In the genomic region with DNA sequence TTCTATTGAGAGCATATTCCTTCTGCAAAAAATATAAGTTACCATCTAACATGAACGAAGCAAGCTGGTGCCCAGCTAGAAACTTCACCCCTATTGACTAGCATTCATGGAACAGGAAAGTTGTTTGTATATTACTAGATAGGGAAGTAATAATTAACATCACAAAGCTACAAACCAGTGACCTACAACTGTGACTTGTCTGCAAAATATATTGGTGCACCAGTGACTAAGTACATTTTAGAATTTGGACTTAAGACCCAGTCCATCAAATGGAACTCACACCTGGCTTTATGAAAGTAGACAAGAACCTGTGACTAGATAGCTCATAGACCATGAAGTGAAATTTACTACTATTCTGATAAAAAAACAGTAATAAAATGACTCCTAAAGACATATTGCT, we compare ENCODE assay signal across 28 mouse cellular contexts. TPM values are rescaled to one million over a fixed set of nuclear protein-coding genes. Genes with fewer than 3 reads are reported as not detected.
DNase-seq lines count a peak whose midpoint lies in the region; ATAC-seq and TF ChIP-seq lines count a peak whose summit lies in the region.
"Had no signal": no experiment of that assay in that cellular context is flagged by ENCODE, and none has a peak within 500 bp of the region (broad histone marks: within the 10 kb centered on the region; RNA-seq: fewer than 3 reads in every experiment).

No protein-coding gene starts in this region.

- no peaks in the 10 kb centered on the region for H3K9me3 ChIP-seq in liver, embryonic 12.5 days (replicated peaks)
- no peaks in the 10 kb centered on the region for H3K9me3 ChIP-seq in intestine, postnatal 0 days (ENCODE audit: control insufficient read depth)
- H3K9me3 ChIP-seq: embryonic facial prominence, embryonic 13.5 days; embryonic facial prominence, embryonic 15.5 days; forebrain, embryonic 10.5 days; forebrain, embryonic 12.5 days had no signal

- no peaks in the 10 kb centered on the region for H3K4me1 ChIP-seq in kidney, adult 2 months (ENCODE audit: control insufficient read depth, insufficient read depth, low read length)
- H3K4me1 ChIP-seq in liver, adult 2 months (ENCODE audit: control insufficient read depth, insufficient read depth, low read length): peaks cover 20% of the 10 kb centered on the region
- H3K4me1 ChIP-seq in liver, embryonic 12.5 days: no peaks in the 10 kb centered on the region
- no peaks in the 10 kb centered on the region for H3K4me1 ChIP-seq in intestine, postnatal 0 days (replicated peaks; ENCODE audit: control insufficient read depth, insufficient read depth, low read length)
- H3K4me1 ChIP-seq: embryonic facial prominence, embryonic 13.5 days; embryonic facial prominence, embryonic 15.5 days; forebrain, embryonic 10.5 days; forebrain, embryonic 12.5 days had no signal

- no peak for TF ChIP-seq CTCF in kidney, adult 2 months (conservative IDR thresholded peaks at IDR 0.05; ENCODE audit: insufficient read depth, insufficient read length, low read depth, low read length)
- no peak for TF ChIP-seq CTCF in liver, adult 2 months (IDR thresholded peaks at IDR 0.05; ENCODE audit: low read depth, low read length)
- TF ChIP-seq CTCF in intestine, postnatal 0 days (IDR thresholded peaks at IDR 0.05; ENCODE audit: low read depth): no peak

- H3K36me3 ChIP-seq in kidney, adult 2 months (ENCODE audit: control insufficient read depth, insufficient read depth, low read length): no peaks in the 10 kb centered on the region
- peaks cover 1% of the 10 kb centered on the region; the same call in 1 of the 2 replicates for H3K36me3 ChIP-seq in liver, adult 2 months (ENCODE audit: control insufficient read depth, insufficient read depth, low read length)
- no peaks in the 10 kb centered on the region for H3K36me3 ChIP-seq in liver, embryonic 12.5 days
- no peaks in the 10 kb centered on the region for H3K36me3 ChIP-seq in intestine, postnatal 0 days (ENCODE audit: control insufficient read depth, insufficient read depth)
- H3K36me3 ChIP-seq: embryonic facial prominence, embryonic 13.5 days; embryonic facial prominence, embryonic 15.5 days; forebrain, embryonic 10.5 days; forebrain, embryonic 12.5 days had no signal

- no peaks in the 10 kb centered on the region for H3K27me3 ChIP-seq in kidney, adult 2 months (replicated peaks; ENCODE audit: control insufficient read depth, insufficient read depth, low read length)
- H3K27me3 ChIP-seq in liver, adult 2 months (ENCODE audit: control insufficient read depth, insufficient read depth, low read length): no peaks in the 10 kb centered on the region
- no peaks in the 10 kb centered on the region for H3K27me3 ChIP-seq in liver, embryonic 12.5 days (replicated peaks)
- H3K27me3 ChIP-seq in intestine, postnatal 0 days (replicated peaks; ENCODE audit: control insufficient read depth, insufficient read depth, low read length): no peaks in the 10 kb centered on the region
- H3K27me3 ChIP-seq: embryonic facial prominence, embryonic 13.5 days; embryonic facial prominence, embryonic 15.5 days; forebrain, embryonic 12.5 days had no signal

- no peak overlapping the region for H3K27ac ChIP-seq in kidney, adult 2 months (ENCODE audit: insufficient read depth, low read depth, low read length)
- peak overlapping the region; percentile 60 for H3K27ac ChIP-seq in liver, adult 2 months (replicated peaks; ENCODE audit: insufficient read depth, low read depth, low read length)
- H3K27ac ChIP-seq in liver, embryonic 12.5 days: no peak overlapping the region
- H3K27ac ChIP-seq in intestine, postnatal 0 days (ENCODE audit: low read depth, low read length): no peak overlapping the region
- H3K27ac ChIP-seq: embryonic facial prominence, embryonic 13.5 days; embryonic facial prominence, embryonic 15.5 days; forebrain, embryonic 10.5 days; forebrain, embryonic 12.5 days had no signal

- no peak overlapping the region for H3K4me2 ChIP-seq in liver, embryonic 12.5 days
- no peak overlapping the region for H3K4me2 ChIP-seq in intestine, postnatal 0 days (replicated peaks; ENCODE audit: low read depth)
- H3K4me2 ChIP-seq: embryonic facial prominence, embryonic 13.5 days; embryonic facial prominence, embryonic 15.5 days; forebrain, embryonic 12.5 days had no signal

- H3K9ac ChIP-seq in liver, adult 2 months (ENCODE audit: low read depth, low read length): no peak overlapping the region
- no peak overlapping the region for H3K9ac ChIP-seq in liver, embryonic 12.5 days
- H3K9ac ChIP-seq in intestine, postnatal 0 days (ENCODE audit: low read depth, low read length): no peak overlapping the region
- H3K9ac ChIP-seq: embryonic facial prominence, embryonic 13.5 days; embryonic facial prominence, embryonic 15.5 days; forebrain, embryonic 12.5 days had no signal

- 51% methylated on average over 1 of the region's 1 CpGs for WGBS in kidney, adult 2 months
- WGBS in liver, adult 2 months: 21% methylated on average over 1 of the region's 1 CpGs
- 53% methylated on average over 1 of the region's 1 CpGs for WGBS in liver, embryonic 12.5 days (ENCODE audit: insufficient replicate concordance)
- WGBS in intestine, postnatal 0 days: 74% methylated on average over 1 of the region's 1 CpGs

- no peak overlapping the region for H3K4me3 ChIP-seq in kidney, adult 2 months (ENCODE audit: insufficient read depth, low read depth, low read length)
- H3K4me3 ChIP-seq in liver, adult 2 months (ENCODE audit: insufficient read depth, low read depth, low read length): no peak overlapping the region
- H3K4me3 ChIP-seq in liver, embryonic 12.5 days: no peak overlapping the region
- no peak overlapping the region for H3K4me3 ChIP-seq in intestine, postnatal 0 days (ENCODE audit: low read depth, low read length)
- H3K4me3 ChIP-seq: embryonic facial prominence, embryonic 13.5 days; embryonic facial prominence, embryonic 15.5 days; erythroblast, embryonic 14.5 days; forebrain, embryonic 10.5 days; forebrain, embryonic 12.5 days had no signal

- ATAC-seq in liver, embryonic 12.5 days: no peak
- peak; percentile 57; the same call in 1 of the 2 replicates for ATAC-seq in intestine, postnatal 0 days
- no peak for ATAC-seq in granulocyte monocyte progenitor cell, adult 5-6 weeks (replicated peaks; ENCODE audit: poor library complexity, severe bottlenecking)
- ATAC-seq: forebrain, embryonic 14.5 days had no signal

- peak; percentile 53 for DNase-seq in kidney, adult 2 months
- no peak for DNase-seq in kidney, postnatal 25 days
- DNase-seq in liver, adult 2 months (ENCODE audit: extremely low read depth, low read depth, low spot score): peak; percentile 97
- DNase-seq: adrenal gland, adult 2 months; adrenal gland, postnatal 10 days; adrenal gland, postnatal 25 days; cerebellum, adult 11 months; cerebellum, adult 18-20 months; cerebellum, adult 8-10 months; cerebellum, adult 9-11 months; cerebellum, postnatal 14 days; cerebellum, postnatal 36 days; embryo, embryonic 11 days had no signal

- TF ChIP-seq POLR2A in kidney, adult 2 months (IDR thresholded peaks at IDR 0.05; ENCODE audit: low read depth, low read length): no peak
- TF ChIP-seq POLR2A in liver, adult 2 months (IDR thresholded peaks at IDR 0.05; ENCODE audit: extremely low read depth, insufficient read depth, low read length): no peak

- H3K79me2 ChIP-seq in liver, adult 2 months (ENCODE audit: control insufficient read depth, insufficient read depth, low read length): peaks cover 2% of the 10 kb centered on the region; the same call in 1 of the 2 replicates

RNA-seq across cellular contexts. Expression of gene Akr1c6, which starts 3.0 kb away (rescaled TPM):
- polyA plus RNA-seq in kidney, adult 2 months (2012; rRNA removed): 0.08 TPM in 1 of 2 replicates, not detected in the other
- 1,137 and 1,675 TPM in 2 replicates for total RNA-seq in liver, adult 2 months (2014; rRNA removed)
- 288 and 353 TPM in 2 replicates for polyA plus RNA-seq in liver, adult 2 months (2012; rRNA removed)
- polyA plus RNA-seq in liver, embryonic 12.5 days (2016; fragmentation: Nextera tagmentation; extraction: Ambion mirVana): 0.33 TPM in 1 of 2 replicates, not detected in the other
- not detected in 2 replicates for polyA plus RNA-seq in intestine, postnatal 0 days (2015; fragmentation: Nextera tagmentation; extraction: Ambion mirVana)
- not detected in 2 replicates for total RNA-seq in granulocyte monocyte progenitor cell, adult 5-6 weeks (2014; fragmentation: Nextera tagmentation)
- total RNA-seq in granulocyte monocyte progenitor cell, adult 5-6 weeks (2017): not detected in 2 replicates
- total RNA-seq: adrenal gland, postnatal 25 days; common myeloid progenitor, adult 5-6 weeks; ES-E14; MEL had no signal
- polyA plus RNA-seq: adrenal gland, adult 2 months; brain, embryonic 14.5 days; C2C12; embryonic facial prominence, embryonic 11.5 days; embryonic facial prominence, embryonic 13.5 days; embryonic facial prominence, embryonic 15.5 days; erythroblast, embryonic 14.5 days; forebrain, embryonic 10.5 days; forebrain, embryonic 12.5 days; forebrain, embryonic 14.5 days had no signal

Comparison
In these comparisons a context has a peak if more than half of its experiments do, and no peak if none do; other contexts are left out.
1. DNase-seq: peak in kidney, adult 2 months (single experiment) and liver, adult 2 months (single experiment); none in kidney, postnatal 25 days (0 of 2).
2. RNA of gene Akr1c6, which starts 3.0 kb away (polyA plus RNA-seq): 288 to 353 TPM in liver, adult 2 months; 0.33 TPM in liver, embryonic 12.5 days, 0.08 TPM in kidney, adult 2 months and not detected in intestine, postnatal 0 days; every median in the first group is over 100 times any median in the second.